Mouse (Mus musculus) hindbrain, embryonic 11.5 days (tissue): Measurements from ENCODE around the gene Ccdc61. TPM values are rescaled to one million over a fixed set of nuclear protein-coding genes. Genes with fewer than 3 reads are reported as not detected.

Source experiments
- ATAC-seq: fragments of 200-750 bp; cut with Nextera tagmentation; 2 replicates; pipeline ENCODE4 v1.8.0; 2017; ENCODE audit warnings: mild to moderate bottlenecking, moderate TSS enrichment, moderate library complexity; ENCODE audit not compliant: low FRiP score
- DNase-seq: peaks from one replicate; pipeline ENCODE4 v3.0.0-alpha.2; 2015; ENCODE audit warnings: low spot score
- H3K27ac ChIP-seq: fragments of 300-500 bp; sonication (generic); 2 replicates; pipeline ENCODE4 v1.5.1; 2014; ENCODE audit warnings: mild to moderate bottlenecking, low read depth, low read length
- H3K27me3 ChIP-seq: fragments of 300-500 bp; sonication (generic); 2 replicates; pipeline ENCODE4 v1.6.1; 2014; ENCODE audit warnings: mild to moderate bottlenecking, low read length, moderate library complexity, mixed read lengths; ENCODE audit not compliant: control insufficient read depth, insufficient read depth
- H3K36me3 ChIP-seq: fragments of 300-500 bp; sonication (generic); 2 replicates; pipeline ENCODE4 v1.6.1; 2014; ENCODE audit warnings: mild to moderate bottlenecking, low read length, moderate library complexity, mixed read lengths; ENCODE audit not compliant: control insufficient read depth, insufficient read depth
- H3K4me1 ChIP-seq: fragments of 300-500 bp; sonication (generic); replicated peaks from 2 replicates; pipeline ENCODE4 v1.6.1; 2014; ENCODE audit warnings: low read length, mixed read lengths; ENCODE audit not compliant: control insufficient read depth, insufficient read depth
- H3K4me2 ChIP-seq: fragments of 300-500 bp; sonication (generic); replicated peaks from 2 replicates; pipeline ENCODE4 v1.6.1; 2014; ENCODE audit warnings: mild to moderate bottlenecking, low read depth, low read length
- H3K4me3 ChIP-seq: fragments of 300-500 bp; sonication (generic); 2 replicates; pipeline ENCODE4 v1.5.1; 2014; ENCODE audit warnings: low read depth, low read length
- H3K9ac ChIP-seq: fragments of 300-500 bp; sonication (generic); 2 replicates; pipeline ENCODE4 v1.6.1; 2014; ENCODE audit warnings: low read depth, low read length
- H3K9me3 ChIP-seq: fragments of 300-500 bp; sonication (generic); 2 replicates; pipeline ENCODE4 v1.6.1; 2016; ENCODE audit warnings: low read length; ENCODE audit not compliant: control insufficient read depth
- WGBS: fragments of 180-500 bp; shearing (Covaris S2); extraction: QIAGEN DNeasy Blood & Tissue Kit; methylation state at CpG from one replicate; pipeline ENCODE4 v1.1.7; 2014; 5-methylcytosine and 5-hydroxymethylcytosine counted together
- polyA plus RNA-seq: library from polyadenylated mRNA; unstranded; fragments of >200 nt; fragmentation: Nextera tagmentation; extraction: Ambion mirVana; gene quantifications from 2 replicates; pipeline ENCODE4 v1.2.1, GENCODE M21; 2014

Gene Ccdc61
- polyA plus RNA-seq, 1 experiment from 2014 or later, result 27.3 TPM

- DNase-seq, result no peak
- whole genome bisulfite sequencing, result 88% methylated on average over 2 of the region's 2 CpGs
- H3K4me1 ChIP-seq, result no peaks in the 10 kb centered on the region
- no peak for ATAC-seq
- no peaks in the 10 kb centered on the region for H3K36me3 ChIP-seq
- no peaks in the 10 kb centered on the region for H3K27me3 ChIP-seq
- H3K9ac ChIP-seq, result no peak overlapping the region
- H3K4me3 ChIP-seq, result no peak overlapping the region
- H3K9me3 ChIP-seq, result no peaks in the 10 kb centered on the region
- no peak overlapping the region for H3K4me2 ChIP-seq
- H3K27ac ChIP-seq, result no peak overlapping the region
Measured at GRCm38 (mm10) chr7:18900513-18900912, 9.7 kb downstream of the Ccdc61 start.

GRCm38 (mm10) chr7:18896536-18896935 is 13.7 kb downstream of the Ccdc61 start:
- DNase-seq (peak; percentile 68), ATAC-seq (no peak)
- Histone ChIP-seq H3K4me1 (peaks cover 5% of the 10 kb centered on the region; the same call in 1 of the 2 replicates), H3K9me3 (no peaks in the 10 kb centered on the region), H3K4me3 (no peak overlapping the region), H3K36me3 (no peaks in the 10 kb centered on the region), H3K27me3 (peaks cover 7% of the 10 kb centered on the region; the same call in 1 of the 2 replicates), H3K4me2 (no peak overlapping the region), H3K27ac (no peak overlapping the region), H3K9ac (no peak overlapping the region)
- WGBS, result 42% methylated on average over 5 of the region's 5 CpGs

- DNase-seq, result peak; percentile 69
- 2% methylated on average over 41 of the region's 41 CpGs for WGBS
- Histone ChIP-seq H3K27ac (no peak overlapping the region), H3K9me3 (no peaks in the 10 kb centered on the region), H3K4me1 (peaks cover 5% of the 10 kb centered on the region; the same call in 1 of the 2 replicates), H3K9ac (peak overlapping the region; percentile 50), H3K4me2 (peak overlapping the region; percentile 65), H3K4me3 (peak overlapping the region; percentile 30), H3K36me3 (no peaks in the 10 kb centered on the region), H3K27me3 (peaks cover 7% of the 10 kb centered on the region; the same call in 1 of the 2 replicates)
- peak; percentile 41; the same call in 1 of the 2 replicates for ATAC-seq
Measured at GRCm38 (mm10) chr7:18893651-18894430, 16.4 kb downstream of the Ccdc61 start.

GRCm38 (mm10) chr7:18893009-18893408 is 17.2 kb downstream of the Ccdc61 start:
- Histone ChIP-seq H3K4me1 (peaks cover 5% of the 10 kb centered on the region; the same call in 1 of the 2 replicates), H3K4me2 (peak overlapping the region; percentile 52; the same call in 1 of the 2 replicates), H3K36me3 (no peaks in the 10 kb centered on the region), H3K27ac (no peak overlapping the region), H3K27me3 (peaks cover 7% of the 10 kb centered on the region; the same call in 1 of the 2 replicates), H3K4me3 (0 out of 2 replicates have a peak overlapping the region, but pooled peaks have one; percentile 4), H3K9ac (no peak overlapping the region), H3K9me3 (no peaks in the 10 kb centered on the region)
- WGBS, result 31% methylated on average over 27 of the region's 27 CpGs
- DNase-seq (no peak), ATAC-seq (peak; percentile 28)

- H3K36me3 ChIP-seq, result no peaks in the 10 kb centered on the region
- no peak overlapping the region for H3K27ac ChIP-seq
- peak; percentile 94 for DNase-seq
- peak overlapping the region; percentile 30 for H3K4me3 ChIP-seq
- peak overlapping the region; percentile 52 for H3K4me2 ChIP-seq
- peak; percentile 42 for ATAC-seq
- H3K4me1 ChIP-seq, result peaks cover 5% of the 10 kb centered on the region; the same call in 1 of the 2 replicates
- no peak overlapping the region; the same call in 1 of the 2 replicates for H3K9ac ChIP-seq
- no peaks in the 10 kb centered on the region for H3K9me3 ChIP-seq
- peaks cover 7% of the 10 kb centered on the region; the same call in 1 of the 2 replicates for H3K27me3 ChIP-seq
- 21% methylated on average over 33 of the region's 33 CpGs for WGBS
Measured at GRCm38 (mm10) chr7:18891872-18892599, 18.2 kb downstream of the Ccdc61 start.

- no peak overlapping the region for H3K4me2 ChIP-seq
- H3K27me3 ChIP-seq, result peaks cover 7% of the 10 kb centered on the region; the same call in 1 of the 2 replicates
- no peak for DNase-seq
- 91% methylated on average over 8 of the region's 8 CpGs for WGBS
- H3K9me3 ChIP-seq, result no peaks in the 10 kb centered on the region
- H3K4me3 ChIP-seq, result no peak overlapping the region
- H3K9ac ChIP-seq, result no peak overlapping the region
- peaks cover 5% of the 10 kb centered on the region; the same call in 1 of the 2 replicates for H3K4me1 ChIP-seq
- no peak overlapping the region for H3K27ac ChIP-seq
- H3K36me3 ChIP-seq, result no peaks in the 10 kb centered on the region
- ATAC-seq, result no peak
Measured at GRCm38 (mm10) chr7:18890848-18891247, 19.4 kb downstream of the Ccdc61 start.

GRCm38 (mm10) chr7:18886963-18887362 is 23.3 kb downstream of the Ccdc61 start:
- H3K9ac ChIP-seq, result no peak overlapping the region
- no peak overlapping the region for H3K4me2 ChIP-seq
- H3K9me3 ChIP-seq, result no peaks in the 10 kb centered on the region
- WGBS, result 94% methylated on average over 1 of the region's 1 CpGs
- DNase-seq (no peak), ATAC-seq (no peak)
- H3K4me1 ChIP-seq, result no peaks in the 10 kb centered on the region
- H3K36me3 ChIP-seq, result no peaks in the 10 kb centered on the region
- H3K27me3 ChIP-seq, result no peaks in the 10 kb centered on the region
- H3K4me3 ChIP-seq, result no peak overlapping the region
- H3K27ac ChIP-seq, result no peak overlapping the region

- Histone ChIP-seq H3K9me3 (no peaks in the 10 kb centered on the region), H3K9ac (no peak overlapping the region), H3K36me3 (no peaks in the 10 kb centered on the region), H3K4me1 (no peaks in the 10 kb centered on the region), H3K27ac (no peak overlapping the region), H3K4me2 (no peak overlapping the region), H3K4me3 (no peak overlapping the region), H3K27me3 (no peaks in the 10 kb centered on the region)
- DNase-seq (no peak), ATAC-seq (no peak)
- WGBS, result 58% methylated on average over 13 of the region's 13 CpGs
Measured at GRCm38 (mm10) chr7:18884745-18885422, 25.3 kb downstream of the Ccdc61 start.
